Mouse (Mus musculus) kidney, adult 2 months (tissue): ENCODE results near the gene AL607142.1. TPM values are rescaled to one million over a fixed set of nuclear protein-coding genes. Genes with fewer than 3 reads are reported as not detected.

Experiments used
- DNase-seq: peaks from one replicate; pipeline ENCODE4 v3.0.0; 2021
- H3K27ac ChIP-seq: fragments of 200-500 bp; 2 replicates; pipeline ENCODE4 v1.5.1; 2012; ENCODE audit warnings: low read depth, low read length, control low read depth, inconsistent platforms; ENCODE audit not compliant: insufficient read depth
- H3K27me3 ChIP-seq: fragments of 200-500 bp; replicated peaks from 2 replicates; pipeline ENCODE4 v1.6.1; 2012; ENCODE audit warnings: mild to moderate bottlenecking, moderate library complexity, low read length, inconsistent platforms; ENCODE audit not compliant: control insufficient read depth, insufficient read depth
- H3K36me3 ChIP-seq: fragments of 200-500 bp; 2 replicates; pipeline ENCODE4 v1.6.1; 2012; ENCODE audit warnings: mild to moderate bottlenecking, moderate library complexity, low read length, inconsistent platforms; ENCODE audit not compliant: control insufficient read depth, insufficient read depth
- H3K4me1 ChIP-seq: fragments of 200-500 bp; 2 replicates; pipeline ENCODE4 v1.6.1; 2011; ENCODE audit warnings: low read length; ENCODE audit not compliant: control insufficient read depth, insufficient read depth
- H3K4me3 ChIP-seq: fragments of 200-500 bp; 2 replicates; pipeline ENCODE4 v1.5.1; 2011; ENCODE audit warnings: mild to moderate bottlenecking, low read depth, low read length, control low read depth; ENCODE audit not compliant: insufficient read depth
- CTCF ChIP-seq: fragments of 200-500 bp; conservative IDR thresholded peaks from 2 replicates; pipeline ENCODE4 v1.5.1; 2011; ENCODE audit warnings: low read depth, mild to moderate bottlenecking, control low read depth, low read length, moderate library complexity, mixed read lengths; ENCODE audit not compliant: insufficient read depth, insufficient read length
- POLR2A ChIP-seq: fragments of 200-500 bp; IDR thresholded peaks from one replicate; pipeline ENCODE4 v1.6.1; 2011; ENCODE audit warnings: low read depth, low read length, control low read depth
- WGBS: fragments of 180-500 bp; shearing (Covaris S2); methylation state at CpG from one replicate; pipeline ENCODE4 v1.1.7; 2018; 5-methylcytosine and 5-hydroxymethylcytosine counted together
- polyA plus RNA-seq: library from polyadenylated mRNA; depleted of rRNA; stranded (reverse); fragments of >200 nt; gene quantifications from 2 replicates; pipeline ENCODE4 v1.2.3, GENCODE M21; 2012; rRNA removed

The AL607142.1 gene
- polyA plus RNA-seq, 1 experiment: not detected

DNA sequence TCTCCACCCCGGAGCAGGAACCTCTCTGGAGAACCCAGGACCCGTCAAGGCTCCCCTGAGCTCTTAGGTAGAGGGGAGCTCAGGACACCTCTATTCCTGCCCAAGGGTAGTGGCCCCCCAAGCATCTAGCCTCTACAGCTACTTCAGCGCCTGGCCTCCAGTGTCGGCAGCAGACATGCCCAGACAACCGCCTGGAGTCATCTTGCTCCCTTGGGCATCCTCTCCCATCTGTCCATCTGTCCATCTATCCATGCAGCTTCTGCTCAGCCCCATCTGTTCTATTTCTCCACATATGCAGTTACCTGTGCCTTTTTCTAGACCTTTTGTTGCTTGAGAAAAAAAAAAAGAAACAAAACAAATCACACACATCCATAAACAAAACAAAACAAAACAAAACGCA lies 69.4 kb downstream of the AL607142.1 start:
- Histone ChIP-seq H3K27me3 (no peaks in the 10 kb centered on the region), H3K36me3 (no peaks in the 10 kb centered on the region), H3K4me3 (no peak overlapping the region), H3K4me1 (no peaks in the 10 kb centered on the region), H3K27ac (no peak overlapping the region)
- WGBS: 83% methylated on average over 6 of the region's 6 CpGs
- DNase-seq: no peak
- TF ChIP-seq CTCF (no peak), POLR2A (no peak)

GRCm38 (mm10) chr4:120141810-120142209 lies 77.0 kb downstream of the AL607142.1 start:
- no peaks in the 10 kb centered on the region for H3K4me1 ChIP-seq
- no peaks in the 10 kb centered on the region for H3K27me3 ChIP-seq
- H3K4me3 ChIP-seq: no peak overlapping the region
- H3K27ac ChIP-seq: no peak overlapping the region
- 68% methylated on average over 1 of the region's 1 CpGs for WGBS
- no peak for DNase-seq
- H3K36me3 ChIP-seq: no peaks in the 10 kb centered on the region
- no peak for TF ChIP-seq POLR2A
- TF ChIP-seq CTCF: no peak

- Histone ChIP-seq H3K4me3 (no peak overlapping the region), H3K27ac (no peak overlapping the region), H3K27me3 (no peaks in the 10 kb centered on the region), H3K36me3 (no peaks in the 10 kb centered on the region), H3K4me1 (no peaks in the 10 kb centered on the region)
- no peak for TF ChIP-seq POLR2A
- no peak for TF ChIP-seq CTCF
- no peak for DNase-seq
- WGBS: 79% methylated on average over 9 of the region's 9 CpGs
Observed at GRCm38 (mm10) chr4:120142905-120143304, 78.1 kb downstream of the AL607142.1 start.

Other genes starting within 250 kb of the AL607142.1 start
- not detected in 2 replicates for gene Edn2, start 96.2 kb downstream of the AL607142.1 start, polyA plus RNA-seq
- gene Foxo6, start 222.4 kb downstream of the AL607142.1 start, polyA plus RNA-seq: 0.41 and 0.61 TPM in 2 replicates